Comparison of ENCODE assay signal across 28 mouse cellular contexts in the genomic region with DNA sequence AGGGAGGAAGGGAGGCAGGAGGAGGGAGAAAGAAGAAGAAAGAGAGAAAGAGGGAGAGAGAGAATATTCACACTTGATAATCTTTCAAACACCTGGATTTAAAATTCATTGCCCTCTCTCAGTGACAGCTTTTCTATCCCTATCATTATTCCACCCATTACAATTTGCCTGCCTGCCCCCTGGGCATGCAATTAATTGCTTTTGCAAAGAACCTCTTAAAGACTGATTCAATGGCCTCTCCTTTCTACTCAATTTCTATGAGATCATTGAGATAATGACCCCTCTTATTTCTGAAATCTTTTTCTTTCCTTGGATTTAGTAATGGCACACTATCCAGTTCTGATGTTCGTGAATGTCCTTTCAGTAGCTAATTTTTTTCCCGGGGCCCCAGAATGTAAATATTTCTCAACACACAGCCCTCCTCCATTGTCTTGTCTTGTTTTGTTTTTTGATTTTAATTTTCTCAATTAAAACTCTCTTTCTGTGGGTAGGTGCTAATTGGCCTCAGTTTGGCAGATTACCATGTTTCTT.
"Had no signal": no experiment of that assay in that cellular context is flagged by ENCODE, and none has a peak within 500 bp of the region (broad histone marks: within the 10 kb centered on the region; RNA-seq: fewer than 3 reads in every experiment).

No protein-coding gene starts in this region.

- H3K4me2 ChIP-seq: heart, embryonic 11.5 days; heart, embryonic 13.5 days; heart, embryonic 15.5 days; hindbrain, embryonic 13.5 days; hindbrain, embryonic 15.5 days; kidney, embryonic 15.5 days; limb, embryonic 12.5 days; liver, embryonic 11.5 days; liver, embryonic 13.5 days; liver, embryonic 15.5 days had no signal

- H3K36me3 ChIP-seq: heart, embryonic 13.5 days; heart, embryonic 15.5 days; hindbrain, embryonic 13.5 days; hindbrain, embryonic 15.5 days; kidney, embryonic 15.5 days; limb, embryonic 10.5 days; limb, embryonic 12.5 days; liver, embryonic 13.5 days; liver, embryonic 15.5 days had no signal

- ATAC-seq: hindbrain, postnatal 0 days; intestine, embryonic 16.5 days had no signal

- H3K4me3 ChIP-seq: heart, adult 2 months; heart, embryonic 13.5 days; heart, embryonic 15.5 days; hindbrain, embryonic 13.5 days; hindbrain, embryonic 15.5 days; kidney, embryonic 15.5 days; layer of hippocampus, adult 2 months; left cerebral cortex, adult 2 months; limb, embryonic 10.5 days; limb, embryonic 12.5 days; liver, embryonic 13.5 days; liver, embryonic 15.5 days had no signal

- H3K4me1 ChIP-seq: heart, embryonic 13.5 days; heart, embryonic 15.5 days; hindbrain, embryonic 13.5 days; hindbrain, embryonic 15.5 days; kidney, embryonic 15.5 days; limb, embryonic 10.5 days; limb, embryonic 12.5 days; liver, embryonic 13.5 days; liver, embryonic 15.5 days had no signal

- H3K9ac ChIP-seq: heart, embryonic 13.5 days; heart, embryonic 15.5 days; hindbrain, embryonic 13.5 days; hindbrain, embryonic 15.5 days; kidney, embryonic 15.5 days; limb, embryonic 12.5 days; liver, embryonic 13.5 days; liver, embryonic 15.5 days had no signal

- H3K9me3 ChIP-seq: heart, embryonic 13.5 days; heart, embryonic 15.5 days; hindbrain, embryonic 13.5 days; hindbrain, embryonic 15.5 days; kidney, embryonic 15.5 days; limb, embryonic 10.5 days; limb, embryonic 12.5 days; liver, embryonic 13.5 days; liver, embryonic 15.5 days had no signal

- H3K27me3 ChIP-seq: heart, embryonic 13.5 days; heart, embryonic 15.5 days; hindbrain, embryonic 13.5 days; hindbrain, embryonic 15.5 days; kidney, embryonic 15.5 days; limb, embryonic 12.5 days; liver, embryonic 13.5 days; liver, embryonic 15.5 days had no signal

- H3K27ac ChIP-seq: heart, adult 2 months; heart, embryonic 13.5 days; heart, embryonic 15.5 days; hindbrain, embryonic 13.5 days; hindbrain, embryonic 15.5 days; hindbrain, postnatal 0 days; kidney, embryonic 15.5 days; kidney, postnatal 0 days; layer of hippocampus, adult 2 months; left cerebral cortex, adult 2 months; limb, embryonic 10.5 days; limb, embryonic 12.5 days; liver, embryonic 13.5 days; liver, embryonic 15.5 days had no signal

- DNase-seq: gastrocnemius, postnatal 14 days; gastrocnemius, postnatal 36 days; heart, adult 11 months; heart, adult 2 months; heart, postnatal 14 days; heart, postnatal 36 days; kidney, adult 11 months; kidney, adult 2 months; kidney, adult 9 months; kidney, postnatal 25 days; kidney, postnatal 4 days; liver; liver, embryonic 13.5 days had no signal
